Mouse (Mus musculus): Measurements from ENCODE around the gene Olfr107. TPM values are rescaled to one million over a fixed set of nuclear protein-coding genes. Genes with fewer than 3 reads are reported as not detected.

Olfr107 gene
- not detected in 2 replicates for total RNA-seq (2017)

DNA sequence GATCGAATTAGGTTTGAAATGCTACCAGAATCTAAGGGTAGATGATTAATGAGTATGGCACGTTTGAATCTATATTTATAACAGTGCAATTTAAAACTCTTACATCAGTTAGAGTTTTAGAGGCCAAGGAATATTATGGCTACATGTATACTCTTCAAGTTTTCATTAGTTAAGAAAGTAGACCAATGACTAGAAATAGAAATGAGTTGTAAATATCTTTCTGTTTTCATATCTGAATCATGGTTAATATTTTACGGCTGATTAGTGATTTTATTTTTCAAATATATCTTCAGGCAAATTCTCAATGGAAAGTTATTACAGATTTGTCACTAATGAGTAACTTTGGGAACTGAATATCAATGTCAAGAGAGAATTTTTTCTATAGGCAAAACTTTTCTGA lies at the start of gene Olfr107:
Gene Olfr107 (plus strand): TSS at position 301 of the 400 bp plus-strand sequence.
- no peak for ATAC-seq (ENCODE audit: extremely low read depth, insufficient number of reproducible peaks, low FRiP score, poor library complexity, severe bottlenecking)

DNA sequence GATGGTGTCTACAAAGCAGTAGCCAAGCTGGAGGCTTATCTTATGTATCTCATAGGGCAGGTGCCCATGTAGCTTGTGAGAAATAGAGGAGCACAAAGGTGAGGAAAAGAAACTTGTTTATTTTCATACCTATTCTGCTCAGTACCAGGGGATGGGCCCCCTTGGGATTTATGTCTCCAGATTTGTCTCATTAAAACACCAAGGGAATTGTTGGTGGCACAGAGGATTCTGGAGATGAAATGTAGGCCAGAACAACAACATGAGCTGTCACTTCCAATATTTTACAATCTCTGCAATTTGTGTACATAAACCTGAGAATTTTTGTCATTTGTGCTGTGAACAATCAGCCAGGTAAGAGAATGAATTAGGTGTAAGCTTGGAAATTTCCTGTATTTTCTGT lies 39.7 kb upstream of the Olfr107 start, which contains the start of gene Olfr104-ps:
Gene Olfr104-ps (plus strand): TSS at position 301 of the 400 bp plus-strand sequence.
- no peak for ATAC-seq (ENCODE audit: extremely low read depth, insufficient number of reproducible peaks, low FRiP score, poor library complexity, severe bottlenecking)

DNA sequence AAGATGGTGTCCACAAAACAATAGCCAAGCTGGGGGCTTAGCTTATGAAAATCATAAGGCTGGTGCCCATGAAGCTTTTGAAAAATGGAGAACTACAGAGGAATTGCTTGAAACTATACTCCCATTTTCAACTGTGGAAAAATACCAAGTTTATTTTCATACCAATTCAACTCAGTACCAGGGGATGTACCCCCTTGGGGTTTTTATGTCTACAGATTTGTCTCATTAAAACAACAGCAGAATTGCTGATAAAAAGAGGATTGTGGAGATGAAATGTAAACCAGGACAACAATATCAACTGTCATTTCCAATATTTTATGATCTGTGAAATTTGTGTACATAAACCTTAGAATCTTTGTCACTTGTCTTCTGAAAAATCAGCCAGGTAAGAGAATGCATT lies 20.3 kb upstream of the Olfr107 start, which contains the start of gene Olfr105-ps:
Gene Olfr105-ps (plus strand): TSS at position 301 of the 400 bp plus-strand sequence.
- no peak for ATAC-seq (ENCODE audit: extremely low read depth, insufficient number of reproducible peaks, low FRiP score, poor library complexity, severe bottlenecking)

DNA sequence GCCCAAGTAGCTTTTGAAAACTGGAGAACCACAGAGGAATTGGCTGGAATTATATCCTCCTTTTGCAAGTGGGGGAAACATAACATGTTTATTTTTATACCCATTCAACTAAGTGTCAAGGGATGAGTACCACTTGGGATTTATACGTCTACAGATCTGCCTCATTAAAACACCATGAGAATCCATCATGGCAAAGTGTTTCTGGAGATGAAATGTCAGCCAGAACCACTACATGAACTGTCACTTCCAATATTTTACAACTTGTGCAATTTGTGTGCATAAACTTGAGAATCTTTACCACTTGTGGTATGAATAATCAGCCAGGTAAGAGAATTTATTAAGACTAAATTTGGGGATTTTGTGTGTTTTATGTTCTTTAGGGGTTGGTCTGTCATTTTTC lies 8.9 kb upstream of the Olfr107 start, which contains the start of gene Olfr106-ps:
Gene Olfr106-ps (plus strand): TSS at position 301 of the 400 bp plus-strand sequence.
- ATAC-seq (ENCODE audit: extremely low read depth, insufficient number of reproducible peaks, low FRiP score, poor library complexity, severe bottlenecking) = no peak

DNA sequence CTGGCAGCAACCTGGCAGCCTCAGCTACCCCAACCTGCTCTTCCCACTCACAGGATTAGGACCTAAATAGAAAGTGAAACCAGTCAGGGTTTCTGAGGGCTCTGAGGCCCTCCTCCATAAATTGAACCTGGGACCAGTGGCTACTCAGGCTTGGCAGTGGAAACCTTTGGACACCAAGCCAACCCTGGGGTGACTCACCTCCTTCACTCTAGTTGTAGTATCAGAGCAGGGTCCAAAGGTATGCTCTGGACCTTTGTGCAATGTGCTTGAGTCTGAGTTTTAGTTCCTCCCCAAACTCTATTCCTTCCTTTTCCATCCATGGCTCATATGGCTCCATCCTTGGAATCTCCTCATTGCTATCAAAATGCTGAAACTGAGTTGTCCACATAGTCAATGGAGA lies 14.4 kb downstream of the Olfr107 start:
- ATAC-seq (ENCODE audit: extremely low read depth, insufficient number of reproducible peaks, low FRiP score, poor library complexity, severe bottlenecking) = no peak

DNA sequence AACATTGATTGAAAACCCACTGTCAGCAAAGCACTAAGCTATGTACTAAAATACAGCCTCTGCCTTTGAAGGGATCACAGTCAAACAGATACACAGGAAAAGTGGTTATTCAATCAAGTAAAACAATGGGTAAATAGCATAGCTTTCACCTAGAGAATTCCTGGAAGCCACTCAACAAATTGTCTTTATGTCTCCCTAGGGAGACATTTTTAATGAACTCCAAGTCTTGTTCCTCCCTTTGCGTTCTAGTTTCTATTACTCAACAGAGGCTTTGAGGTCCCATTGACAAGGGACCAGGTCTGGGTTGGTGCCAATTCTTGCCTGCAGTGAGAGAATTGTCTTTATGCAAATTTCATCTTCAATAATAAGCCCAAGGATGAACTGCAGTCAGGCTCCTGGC lies 46.2 kb downstream of the Olfr107 start, which contains the start of gene Olfr108:
Gene Olfr108 (plus strand): TSS at position 301 of the 400 bp plus-strand sequence.
- ATAC-seq (ENCODE audit: extremely low read depth, insufficient number of reproducible peaks, low FRiP score, poor library complexity, severe bottlenecking) = no peak

Other genes starting within 250 kb of the Olfr107 start
- not detected in 2 replicates for gene Olfr93, start 237.7 kb upstream of the Olfr107 start, total RNA-seq (2017)
- not detected in 2 replicates for gene Ubd, start 205.3 kb upstream of the Olfr107 start, total RNA-seq (2017)
- gene Olfr94, start 198.2 kb upstream of the Olfr107 start, total RNA-seq (2017) = not detected in 2 replicates
- not detected in 2 replicates for gene Olfr95, start 186.1 kb upstream of the Olfr107 start, total RNA-seq (2017)
- not detected in 2 replicates for gene Olfr96, start 179.1 kb upstream of the Olfr107 start, total RNA-seq (2017)
- gene Olfr97, start 161.9 kb upstream of the Olfr107 start, total RNA-seq (2017) = not detected in 2 replicates
- gene Olfr98, start 135.5 kb upstream of the Olfr107 start, total RNA-seq (2017) = 0.61 and 0.81 TPM in 2 replicates
- gene H2-M3, start 129.0 kb upstream of the Olfr107 start, total RNA-seq (2017) = 78.4 and 81.0 TPM in 2 replicates
- 0.61 and 1.9 TPM in 2 replicates for gene Olfr99, start 115.8 kb upstream of the Olfr107 start, total RNA-seq (2017)
- gene Olfr101, start 94.9 kb upstream of the Olfr107 start, total RNA-seq (2017) = not detected in 2 replicates
- gene Olfr102, start 82.2 kb upstream of the Olfr107 start, total RNA-seq (2017) = not detected in 2 replicates
- not detected in 2 replicates for gene Olfr103, start 59.5 kb upstream of the Olfr107 start, total RNA-seq (2017)
- not detected in 2 replicates for gene Olfr104-ps, start 39.6 kb upstream of the Olfr107 start, total RNA-seq (2017)
- gene Olfr105-ps, start 20.2 kb upstream of the Olfr107 start, total RNA-seq (2017) = not detected in 2 replicates
- not detected in 2 replicates for gene Olfr106-ps, start 8.8 kb upstream of the Olfr107 start, total RNA-seq (2017)
- gene Olfr108, start 46.3 kb downstream of the Olfr107 start, total RNA-seq (2017) = not detected in 2 replicates
- 0.23 TPM in 1 of 2 replicates, not detected in the other for gene Olfr109, start 59.7 kb downstream of the Olfr107 start, total RNA-seq (2017)
- not detected in 2 replicates for gene H2-M2, start 84.3 kb downstream of the Olfr107 start, total RNA-seq (2017)
- not detected in 2 replicates for gene Olfr110, start 93.2 kb downstream of the Olfr107 start, total RNA-seq (2017)
- gene Olfr111, start 108.8 kb downstream of the Olfr107 start, total RNA-seq (2017) = not detected in 2 replicates
- gene Olfr112, start 170.2 kb downstream of the Olfr107 start, total RNA-seq (2017) = not detected in 2 replicates
- not detected in 2 replicates for gene Olfr113, start 178.4 kb downstream of the Olfr107 start, total RNA-seq (2017)
- gene Olfr114, start 193.5 kb downstream of the Olfr107 start, total RNA-seq (2017) = not detected in 2 replicates
- gene Olfr115, start 227.9 kb downstream of the Olfr107 start, total RNA-seq (2017) = not detected in 2 replicates
- not detected in 2 replicates for gene Olfr116, start 228.0 kb downstream of the Olfr107 start, total RNA-seq (2017)